9 mouse cellular contexts compared by ENCODE assay signal in the genomic region with DNA sequence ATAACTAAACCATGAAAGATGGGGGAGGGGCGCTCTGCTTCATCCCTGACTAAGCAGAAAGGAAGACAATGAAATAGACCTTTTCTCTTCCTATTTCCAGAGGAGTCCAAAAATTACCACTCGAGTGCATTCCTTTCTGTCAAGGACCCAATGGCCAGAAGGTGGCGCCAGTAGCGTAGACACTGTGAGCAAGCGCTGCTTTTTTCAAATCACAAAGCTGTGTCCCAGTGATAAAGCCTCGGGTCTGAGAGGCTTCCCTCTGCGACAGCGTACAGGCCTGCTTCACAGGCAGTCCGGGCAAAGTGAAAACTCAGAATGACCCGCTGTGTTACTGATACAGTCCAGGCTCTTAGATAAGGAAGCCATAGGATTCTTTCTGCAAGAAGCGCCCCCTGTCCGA. TPM values are rescaled to one million over a fixed set of nuclear protein-coding genes. Genes with fewer than 3 reads are reported as not detected.
DNase-seq lines count a peak whose midpoint lies in the region; ATAC-seq and TF ChIP-seq lines count a peak whose summit lies in the region.
"Had no signal": no experiment of that assay in that cellular context is flagged by ENCODE, and none has a peak within 500 bp of the region (broad histone marks: within the 10 kb centered on the region; RNA-seq: fewer than 3 reads in every experiment).

No protein-coding gene starts in this region.

- H3K36me3 ChIP-seq in forebrain, embryonic 10.5 days (replicated peaks) = no peaks in the 10 kb centered on the region
- H3K36me3 ChIP-seq in heart, postnatal 0 days (replicated peaks; ENCODE audit: control insufficient read depth, insufficient read depth, low read length) = no peaks in the 10 kb centered on the region
- H3K36me3 ChIP-seq in liver, embryonic 16.5 days (ENCODE audit: control insufficient read depth, insufficient read depth) = no peaks in the 10 kb centered on the region

- peak overlapping the region; percentile 43 for H3K4me2 ChIP-seq in heart, postnatal 0 days (ENCODE audit: low read depth, low read length)
- H3K4me2 ChIP-seq in liver, embryonic 16.5 days (ENCODE audit: low read depth, low read length) = no peak overlapping the region

- H3K4me1 ChIP-seq in forebrain, embryonic 10.5 days = peaks cover 7% of the 10 kb centered on the region; the same call in 1 of the 2 replicates
- H3K4me1 ChIP-seq in heart, postnatal 0 days (ENCODE audit: control insufficient read depth, insufficient read depth) = 0 out of 2 replicates have a peak, but pooled peaks cover 4% of the 10 kb centered on the region
- H3K4me1 ChIP-seq in liver, embryonic 16.5 days (ENCODE audit: control insufficient read depth, low read depth, low read length) = no peaks in the 10 kb centered on the region; the same call in 1 of the 2 replicates

- H3K9ac ChIP-seq in heart, postnatal 0 days (replicated peaks; ENCODE audit: low read depth, low read length) = no peak overlapping the region
- H3K9ac ChIP-seq in liver, embryonic 16.5 days (ENCODE audit: low read depth, low read length) = no peak overlapping the region

- ATAC-seq in heart, postnatal 0 days (ENCODE audit: insufficient read depth, low read depth) = peak; percentile 66
- 0 out of 2 replicates have a peak, but pooled peaks have one; percentile 35 for ATAC-seq in liver, embryonic 16.5 days (ENCODE audit: low read depth)
- ATAC-seq in neutrophil, adult 5-6 weeks (ENCODE audit: extremely low read depth, insufficient number of reproducible peaks, low FRiP score, poor library complexity, severe bottlenecking) = 0 out of 2 replicates have a peak, but pooled peaks have one; percentile 53

- peak; percentile 87 for TF ChIP-seq CTCF in heart, postnatal 0 days (IDR thresholded peaks at IDR 0.05; ENCODE audit: low read depth)

- peaks cover 7% of the 10 kb centered on the region for H3K27me3 ChIP-seq in forebrain, embryonic 10.5 days (ENCODE audit: poor library complexity, severe bottlenecking)
- H3K27me3 ChIP-seq in heart, postnatal 0 days (ENCODE audit: control insufficient read depth, insufficient read depth, low read length) = no peaks in the 10 kb centered on the region
- H3K27me3 ChIP-seq in liver, embryonic 16.5 days (ENCODE audit: control insufficient read depth, insufficient read depth, low read depth, low read length) = no peaks in the 10 kb centered on the region

- H3K4me3 ChIP-seq in forebrain, embryonic 10.5 days = peak overlapping the region; percentile 42
- H3K4me3 ChIP-seq in heart, postnatal 0 days (ENCODE audit: low read depth, low read length) = peak overlapping the region; percentile 16; the same call in 1 of the 2 replicates
- no peak overlapping the region for H3K4me3 ChIP-seq in liver, embryonic 16.5 days (ENCODE audit: low read depth, low read length)

- peak; percentile 14 to 35 for DNase-seq in CD8-positive naive resting alpha-beta T cell, adult 2 months (ENCODE audit: low read depth in 2 of 2, low spot score in 2 of 2)
- peak; percentile 38 for DNase-seq in c-Kit-negative CD71-positive TER-119-positive erythroid progenitor cells, embryonic 14.5 days (ENCODE audit: low read depth, low spot score)
- peak; percentile 80 for DNase-seq in forebrain, embryonic 10.5 days (ENCODE audit: extremely low spot score, low spot score)
- DNase-seq in heart, postnatal 0 days (ENCODE audit: low spot score) = peak; percentile 81
- peak; percentile 93 to 94 for DNase-seq in kidney, postnatal 4 days
- DNase-seq in testis, postnatal 14 days (ENCODE audit: low spot score) = peak; percentile 43

- WGBS in forebrain, embryonic 10.5 days = 6% methylated on average over 12 of the region's 12 CpGs
- WGBS in heart, postnatal 0 days = 5% methylated on average over 12 of the region's 12 CpGs
- WGBS in liver, embryonic 16.5 days (ENCODE audit: insufficient replicate concordance) = 4% methylated on average over 12 of the region's 12 CpGs

- no peak for TF ChIP-seq EP300 in heart, postnatal 0 days (IDR thresholded peaks at IDR 0.05; ENCODE audit: low read depth)

- no peaks in the 10 kb centered on the region for H3K9me3 ChIP-seq in forebrain, embryonic 10.5 days
- no peaks in the 10 kb centered on the region for H3K9me3 ChIP-seq in heart, postnatal 0 days (replicated peaks; ENCODE audit: control insufficient read depth, low read length)
- no peaks in the 10 kb centered on the region for H3K9me3 ChIP-seq in liver, embryonic 16.5 days (replicated peaks; ENCODE audit: control insufficient read depth, low read length)

- H3K27ac ChIP-seq in forebrain, embryonic 10.5 days = peak overlapping the region; percentile 74
- H3K27ac ChIP-seq in heart, postnatal 0 days (ENCODE audit: low read depth) = no peak overlapping the region
- H3K27ac ChIP-seq in liver, embryonic 16.5 days (ENCODE audit: low read length) = no peak overlapping the region
- H3K27ac ChIP-seq: macrophage had no signal

RNA-seq across cellular contexts. Expression of gene Elf5, which starts 28.2 kb away (rescaled TPM):
- 0.07 TPM in 1 of 2 replicates, not detected in the other for polyA plus RNA-seq in forebrain, embryonic 10.5 days (2016; fragmentation: Nextera tagmentation; extraction: Ambion mirVana)
- total RNA-seq in heart, postnatal 0 days (2014; rRNA removed; ENCODE audit: low replicate concordance) = not detected in 2 replicates
- polyA plus RNA-seq in heart, postnatal 0 days (2015; fragmentation: Nextera tagmentation; extraction: Ambion mirVana) = not detected in 2 replicates
- 0.06 and 0.09 TPM in 2 replicates for polyA plus RNA-seq in liver, embryonic 16.5 days (2015; fragmentation: Nextera tagmentation; extraction: Ambion mirVana)
- 0.12 TPM in 1 of 2 replicates, not detected in the other for total RNA-seq in neutrophil, adult 5-6 weeks (2017)
- polyA plus RNA-seq: macrophage had no signal

RNA-seq across cellular contexts. Expression of gene Cat, which starts 45.2 kb away (rescaled TPM):
- 96.7 and 98.2 TPM in 2 replicates for polyA plus RNA-seq in forebrain, embryonic 10.5 days (2016; fragmentation: Nextera tagmentation; extraction: Ambion mirVana)
- 91.5 and 143 TPM in 2 replicates for total RNA-seq in heart, postnatal 0 days (2014; rRNA removed; ENCODE audit: low replicate concordance)
- 76.8 and 77.7 TPM in 2 replicates for polyA plus RNA-seq in heart, postnatal 0 days (2015; fragmentation: Nextera tagmentation; extraction: Ambion mirVana)
- 270 and 309 TPM in 2 replicates for polyA plus RNA-seq in liver, embryonic 16.5 days (2015; fragmentation: Nextera tagmentation; extraction: Ambion mirVana)
- 69.0 and 89.6 TPM in 2 replicates for total RNA-seq in neutrophil, adult 5-6 weeks (2017)

Comparison
In these comparisons a context has a peak if more than half of its experiments do, and no peak if none do; other contexts are left out.
1. DNase-seq: peak in every context shown above with its lines; median percentile 94 in kidney, postnatal 4 days; 81 in heart, postnatal 0 days; 80 in forebrain, embryonic 10.5 days; 43 in testis, postnatal 14 days; 38 in c-Kit-negative CD71-positive TER-119-positive erythroid progenitor cells, embryonic 14.5 days; 24 in CD8-positive naive resting alpha-beta T cell, adult 2 months.